Mouse (Mus musculus): ENCODE data around the gene Tbx21.

- TF ChIP-seq CTCF (IDR thresholded peaks at IDR 0.05) = peak; percentile 85
- TF ChIP-seq EP300 (IDR thresholded peaks at IDR 0.05) = no peak
These were observed 42.6 kb downstream of the Tbx21 start for GRCm38 (mm10) chr11:97072533-97072932.
